Mouse (Mus musculus): Measurements from ENCODE around the gene Ugt1a1.

GRCm38 (mm10) chr1:88262255-88262654, 50.5 kb downstream of the Ugt1a1 start:
- TF ChIP-seq CTCF (IDR thresholded peaks at IDR 0.05; ENCODE audit: borderline replicate concordance, control insufficient read depth, extremely low read depth, insufficient read depth, low read length, poor library complexity), result no peak
- TF ChIP-seq POLR2A (IDR thresholded peaks at IDR 0.05; ENCODE audit: control insufficient read depth, extremely low read depth, insufficient read depth, low read length, poor library complexity), result no peak
